Mouse (Mus musculus): ENCODE results near the gene Mrgprf. TPM values are rescaled to one million over a fixed set of nuclear protein-coding genes. Genes with fewer than 3 reads are reported as not detected.

Gene Mrgprf
- 1 to 10 TPM; 3.2 to 3.4 TPM for total RNA-seq (2021)
- long read RNA-seq, experiment 1, result 0 reads
- long read RNA-seq, experiment 2, result 0 reads

DNA sequence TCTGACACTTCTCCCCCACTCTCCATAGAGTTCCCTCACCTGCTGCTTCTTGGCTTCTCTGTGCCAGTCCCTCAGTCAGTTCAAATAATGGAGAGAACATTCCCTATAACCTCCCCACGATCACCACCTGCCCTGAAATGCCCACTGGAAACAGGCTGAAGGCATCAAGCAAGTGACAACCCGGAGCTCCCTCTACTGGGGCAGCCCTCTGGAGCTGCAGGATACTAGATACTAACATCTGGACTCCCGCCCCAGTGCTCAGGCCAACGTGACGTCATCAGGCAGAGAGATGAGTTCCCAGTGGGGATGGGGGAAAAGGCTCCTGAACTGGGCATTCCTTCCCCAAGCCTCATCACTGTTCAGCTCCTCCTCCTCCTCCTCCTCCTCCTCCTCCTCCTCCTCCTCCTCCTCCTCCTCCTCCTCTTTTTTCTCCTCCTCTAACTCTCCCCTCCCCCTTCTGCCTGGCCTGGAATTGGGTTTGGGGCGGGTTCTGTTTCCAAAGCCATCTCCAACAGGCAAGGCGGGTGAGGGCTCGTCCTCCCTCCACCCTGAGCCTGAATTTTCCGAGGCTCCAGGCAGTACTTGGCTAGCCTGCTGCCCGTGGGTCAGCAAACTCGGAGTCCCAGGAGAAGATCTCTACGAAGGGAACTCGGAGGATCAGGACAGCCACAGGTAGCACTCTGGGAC is at the start of gene Mrgprf:
Gene Mrgprf (plus strand): TSS at position 508 of the 687 bp plus-strand sequence.
- DNase-seq (ENCODE audit: low spot score in 2 of 2), result no peak

DNA sequence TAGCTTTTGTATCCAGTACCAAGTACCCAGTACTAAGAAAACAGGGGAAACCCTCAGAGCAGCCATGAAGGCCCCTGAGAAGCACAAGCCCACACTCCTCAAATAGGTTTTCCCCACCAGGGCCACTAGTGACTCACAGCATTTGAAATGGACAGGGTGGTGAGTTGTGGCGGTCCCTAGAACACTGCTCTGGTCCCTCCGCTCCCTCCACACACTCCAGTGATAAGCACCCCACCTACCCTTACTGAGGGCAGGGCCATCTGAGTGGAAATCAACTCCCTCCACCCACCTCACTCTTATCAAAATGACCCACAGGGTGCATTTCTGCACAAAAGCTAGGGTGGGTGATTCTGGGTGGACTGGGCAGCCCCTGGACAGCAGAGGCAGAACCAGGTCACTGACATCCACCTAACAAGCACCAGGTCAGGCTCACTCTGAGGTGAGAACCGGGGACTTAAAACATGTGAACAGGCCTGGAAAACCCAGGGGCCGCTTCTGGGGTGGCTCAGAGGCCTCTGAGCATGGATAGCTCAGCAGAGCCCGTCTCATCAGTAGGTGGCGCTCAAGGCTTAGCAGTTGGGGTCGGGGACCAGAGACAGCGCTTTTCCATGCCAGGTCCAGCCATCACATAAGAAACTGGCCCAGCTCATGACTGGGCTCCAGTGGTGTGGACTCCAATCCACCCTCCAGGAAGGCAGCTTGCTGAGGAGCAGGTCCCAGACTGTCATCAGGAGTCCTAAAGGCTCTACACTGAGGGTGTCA is 47.7 kb upstream of the Mrgprf start:
- peak; percentile 54 to 58 for DNase-seq (ENCODE audit: low spot score in 2 of 2)

DNA sequence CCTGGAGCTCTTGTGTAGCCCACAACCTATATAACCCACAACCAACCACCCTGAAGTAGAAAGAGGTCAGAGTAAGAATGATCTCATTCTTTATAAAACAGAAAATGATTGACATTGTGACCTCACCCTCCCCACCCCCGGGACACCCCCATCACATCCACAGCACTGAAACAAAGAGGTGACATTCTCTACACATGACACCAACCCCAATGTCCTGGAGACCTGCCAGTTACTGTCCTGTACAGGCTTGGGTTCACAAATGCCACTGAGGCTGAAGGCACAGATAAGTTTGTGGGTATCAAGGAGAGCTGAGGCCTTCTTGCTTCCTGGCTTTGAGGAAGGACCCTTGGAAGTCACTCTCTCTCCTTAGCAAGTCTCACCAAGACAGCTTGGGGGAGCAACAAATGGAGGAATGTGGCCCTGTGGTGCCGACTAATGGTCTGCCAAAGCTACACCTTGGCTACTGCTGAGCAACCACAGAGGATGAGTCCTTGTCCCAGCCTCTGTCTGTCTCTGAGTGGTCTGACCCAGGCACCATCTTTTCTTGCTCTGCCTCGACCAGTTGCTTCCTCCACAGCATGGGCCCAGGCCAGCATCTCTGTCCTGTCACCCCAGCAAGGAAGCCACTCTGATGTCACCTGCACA is 46.5 kb upstream of the Mrgprf start:
- DNase-seq (ENCODE audit: low spot score in 2 of 2), result no peak

DNA sequence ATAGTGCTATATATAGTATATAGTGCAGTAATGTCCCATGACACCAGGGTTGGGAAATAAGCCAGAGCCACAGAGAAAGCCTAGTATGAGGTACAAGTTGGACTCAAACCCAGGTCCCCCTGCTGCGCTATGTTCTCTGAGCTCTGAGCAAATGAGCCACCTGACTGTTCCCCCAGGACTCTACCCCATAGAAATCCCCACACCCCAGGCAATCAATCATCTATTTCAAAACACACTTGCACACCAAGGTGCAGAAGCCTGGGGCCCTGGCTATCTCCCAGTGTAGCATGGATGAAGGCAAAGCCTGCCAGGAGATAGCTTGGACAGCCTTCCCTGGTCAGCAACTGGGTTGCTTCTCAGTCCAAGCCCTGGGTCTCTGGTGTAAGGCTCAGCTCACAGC is 44.5 kb upstream of the Mrgprf start:
- DNase-seq (ENCODE audit: low spot score in 2 of 2), result no peak

DNA sequence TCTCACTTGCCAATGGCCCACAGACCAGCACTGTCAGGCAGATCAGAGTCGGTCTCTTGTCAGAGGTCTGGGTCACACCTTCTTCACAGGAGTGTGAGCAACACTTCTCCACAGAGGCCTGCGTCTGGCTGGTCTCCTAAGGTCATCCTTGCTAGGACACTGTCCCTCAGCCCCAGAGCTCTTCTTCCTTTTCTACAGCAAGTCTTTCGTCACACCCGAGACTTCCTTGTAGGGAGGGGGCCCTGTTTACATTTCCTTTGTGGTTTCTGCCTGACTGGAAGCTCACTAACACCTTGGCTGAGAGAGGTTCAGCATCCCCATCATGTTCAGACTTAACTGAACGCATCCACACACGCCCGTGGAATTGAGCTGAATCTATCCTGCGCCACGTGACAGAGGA is 36.4 kb upstream of the Mrgprf start:
- DNase-seq (ENCODE audit: low spot score in 2 of 2), result no peak

DNA sequence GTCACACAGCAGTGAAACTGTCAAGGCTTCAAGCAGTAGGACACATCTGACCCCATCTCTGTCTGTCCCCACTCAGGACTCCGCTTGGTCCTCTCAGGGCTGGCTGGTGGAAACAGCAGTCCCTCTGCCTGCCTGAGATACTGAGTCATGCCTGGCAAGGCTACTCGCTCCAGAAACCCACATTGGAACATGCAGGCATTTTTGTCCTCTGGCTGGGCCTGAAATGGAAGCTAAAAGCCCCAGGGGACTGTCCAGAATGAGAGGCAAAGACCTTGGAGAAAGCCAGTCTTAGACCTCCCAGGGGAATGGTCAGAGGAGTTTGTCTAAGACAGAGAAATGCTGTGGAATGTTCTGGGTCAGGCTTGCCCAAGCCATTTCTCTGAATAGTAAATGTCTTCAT is 34.6 kb upstream of the Mrgprf start:
- DNase-seq (ENCODE audit: low spot score in 2 of 2), result no peak

DNA sequence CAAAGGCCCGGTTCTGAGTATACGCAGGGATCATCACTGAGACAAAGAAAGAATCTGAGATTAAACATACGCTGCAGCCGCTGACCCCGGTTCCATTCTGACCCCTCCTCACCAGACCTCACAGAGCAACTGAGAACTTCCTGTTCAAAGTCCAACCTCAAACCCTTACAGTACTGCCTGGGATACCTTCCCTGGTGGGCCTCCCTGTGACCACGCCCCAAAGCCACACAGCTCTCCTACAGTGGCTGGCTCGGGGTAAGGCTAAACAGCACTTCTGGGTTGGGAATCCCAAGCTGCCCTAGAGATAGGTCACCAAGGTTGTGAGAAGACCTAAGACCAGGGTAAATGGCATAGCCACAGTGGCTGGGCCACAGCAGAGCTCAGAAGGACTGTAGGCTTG is 31.7 kb upstream of the Mrgprf start:
- no peak for DNase-seq (ENCODE audit: low spot score in 2 of 2)

DNA sequence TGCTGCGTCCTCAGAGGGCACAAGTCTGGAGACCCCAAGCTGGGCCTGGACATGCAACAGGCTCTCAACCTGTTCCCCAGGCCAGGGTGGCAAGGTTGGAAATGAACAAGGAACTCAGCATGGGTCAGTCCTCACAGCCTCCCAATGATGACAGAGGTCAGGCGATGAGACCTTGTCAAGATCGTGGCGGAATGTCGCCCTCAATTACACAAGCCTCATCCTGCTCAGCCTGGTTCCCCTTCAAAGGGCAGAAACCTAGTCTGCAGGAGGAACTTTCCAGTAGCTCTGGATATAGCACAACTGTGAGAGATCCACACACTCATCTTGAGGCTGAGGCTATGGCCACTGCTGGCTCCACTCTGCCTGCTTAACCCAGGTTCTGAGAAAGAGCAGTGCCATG is 29.7 kb upstream of the Mrgprf start:
- no peak for DNase-seq (ENCODE audit: low spot score in 2 of 2)

DNA sequence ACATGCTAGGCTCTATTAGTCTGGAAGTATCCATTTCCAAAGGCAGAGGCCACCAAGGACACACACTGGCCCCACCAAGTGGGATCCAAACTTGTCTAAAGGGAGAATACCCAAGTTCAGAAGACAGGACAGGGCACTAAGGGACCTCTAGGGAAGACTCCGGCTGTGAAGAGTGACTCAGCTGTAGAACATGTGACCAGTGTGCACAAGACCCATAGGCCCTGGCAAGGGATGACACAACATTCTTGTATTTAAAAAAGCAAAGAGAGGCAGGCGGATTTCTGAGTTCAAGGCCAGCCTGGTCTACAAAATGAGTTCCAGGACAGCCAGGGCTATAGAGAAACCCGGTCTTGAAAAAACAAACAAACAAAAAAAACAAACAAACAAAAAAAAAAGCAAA is 25.1 kb upstream of the Mrgprf start:
- DNase-seq (ENCODE audit: low spot score in 2 of 2), result no peak

DNA sequence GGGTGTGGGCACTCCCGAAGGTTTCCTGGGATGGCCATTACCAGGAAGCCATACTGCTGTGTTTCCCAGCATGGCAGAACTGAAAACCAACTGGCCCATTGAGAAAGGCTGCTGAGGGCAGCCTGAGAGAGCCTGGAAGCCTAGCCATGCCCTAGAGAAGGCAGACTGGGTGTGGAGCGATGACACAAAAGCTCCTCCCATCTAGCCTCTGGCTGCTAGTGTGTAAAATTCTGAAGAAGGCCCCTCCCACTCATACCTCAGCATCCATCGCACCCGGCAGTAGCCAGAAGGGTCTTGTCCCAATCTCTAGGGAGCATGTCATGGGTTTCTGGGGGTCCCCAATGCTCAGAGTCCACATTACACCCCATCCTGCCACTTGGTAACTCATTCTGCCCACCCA is 19.2 kb upstream of the Mrgprf start:
- no peak for DNase-seq (ENCODE audit: low spot score in 2 of 2)

DNA sequence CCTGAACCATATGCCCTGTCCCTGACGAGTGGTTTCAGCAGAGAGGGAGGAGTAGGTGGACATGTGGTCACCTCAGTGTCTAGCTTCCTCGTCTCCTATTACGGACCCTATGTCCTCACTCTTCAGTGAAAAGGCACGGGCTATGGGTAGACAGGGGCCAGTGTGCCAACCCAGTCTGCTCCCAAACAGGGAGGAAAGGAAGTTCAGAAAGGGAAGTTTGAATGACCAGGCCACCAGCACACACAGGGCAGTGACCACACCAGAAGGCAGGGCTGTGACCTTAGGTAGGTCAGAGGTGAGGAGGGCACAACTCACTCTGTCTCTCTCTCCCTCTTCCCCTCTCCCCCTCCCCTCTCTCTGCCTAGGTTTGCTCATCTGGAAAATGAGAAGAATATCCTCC is 17.6 kb upstream of the Mrgprf start:
- DNase-seq (ENCODE audit: low spot score in 2 of 2), result no peak

DNA sequence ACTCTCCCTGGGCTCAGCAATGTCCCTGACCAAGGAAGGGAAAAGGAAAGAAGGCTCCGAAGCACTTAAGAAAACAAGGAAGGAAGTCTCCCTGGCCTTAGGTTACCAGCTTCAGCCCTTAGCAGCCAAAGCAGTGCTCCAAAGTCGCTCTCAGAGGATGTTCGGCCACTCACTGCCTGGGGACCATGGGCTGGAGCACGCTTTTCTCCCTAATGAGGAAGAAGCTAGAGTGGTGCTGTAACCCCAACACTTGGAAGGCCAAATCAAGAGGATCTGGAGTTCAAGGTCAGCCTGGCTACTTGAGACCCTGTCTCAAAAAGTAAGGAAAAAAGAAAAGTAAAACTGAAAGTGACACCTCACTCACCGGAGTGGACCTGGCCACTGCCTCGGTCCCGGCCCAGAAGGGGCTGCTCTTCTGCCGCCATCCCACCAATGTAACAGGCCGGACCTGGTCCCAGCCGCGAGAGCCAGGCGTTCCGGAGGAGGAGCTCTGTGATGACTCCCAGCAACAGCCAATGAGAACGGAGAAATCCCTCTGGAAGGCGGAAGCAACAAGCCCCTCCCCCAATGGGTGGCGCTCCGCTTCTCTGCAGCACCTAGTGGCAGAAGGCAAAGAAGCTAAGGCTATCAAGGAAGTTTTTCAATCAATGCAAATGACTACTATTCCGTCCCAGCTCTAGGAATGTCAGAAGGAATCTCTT is 17.0 kb upstream of the Mrgprf start, which contains the start of gene Tpcn2:
Gene Tpcn2 (minus strand): TSS at position 525 of the 701 bp plus-strand sequence.
- DNase-seq (ENCODE audit: low spot score in 2 of 2), result peak; percentile 66 to 92

DNA sequence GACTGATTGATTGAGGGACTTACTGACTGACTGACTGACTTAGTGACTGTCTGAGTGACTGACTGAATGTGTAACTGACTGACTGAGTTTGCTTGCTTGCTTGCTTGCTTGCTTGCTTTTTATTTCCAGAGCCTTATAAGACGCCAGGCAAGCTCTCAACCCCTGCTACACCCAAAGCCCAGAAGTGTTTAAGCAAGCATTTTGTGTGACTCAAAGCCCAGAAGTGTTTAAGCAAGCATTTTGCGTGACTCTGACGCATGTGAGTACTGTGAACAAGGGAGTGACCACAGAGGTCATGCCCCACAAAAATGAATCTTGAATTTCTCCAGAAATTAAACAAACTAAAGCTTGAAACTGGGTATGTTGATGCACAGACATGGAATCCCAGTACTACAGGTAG is 16.3 kb upstream of the Mrgprf start:
- DNase-seq (ENCODE audit: low spot score in 2 of 2), result no peak

DNA sequence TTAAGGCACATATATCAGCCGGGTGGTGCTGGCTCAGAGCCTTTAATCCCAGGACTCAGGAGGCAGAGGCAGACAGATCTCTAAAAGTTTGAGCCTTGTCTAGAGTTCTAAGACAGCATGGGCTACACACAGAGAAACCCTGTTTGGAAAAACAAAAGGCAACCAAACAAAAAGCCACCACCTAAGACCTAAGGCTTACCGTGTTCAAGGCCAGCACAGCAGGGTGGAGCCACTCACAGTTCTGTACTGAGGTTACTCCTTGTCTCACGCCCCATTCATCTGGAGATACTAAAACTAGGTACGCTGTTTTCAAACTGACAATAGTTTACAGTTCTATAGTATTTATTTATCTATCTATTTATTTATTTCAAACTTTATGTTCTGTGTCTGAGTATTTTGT is 15.2 kb upstream of the Mrgprf start:
- DNase-seq (ENCODE audit: low spot score in 2 of 2), result no peak

DNA sequence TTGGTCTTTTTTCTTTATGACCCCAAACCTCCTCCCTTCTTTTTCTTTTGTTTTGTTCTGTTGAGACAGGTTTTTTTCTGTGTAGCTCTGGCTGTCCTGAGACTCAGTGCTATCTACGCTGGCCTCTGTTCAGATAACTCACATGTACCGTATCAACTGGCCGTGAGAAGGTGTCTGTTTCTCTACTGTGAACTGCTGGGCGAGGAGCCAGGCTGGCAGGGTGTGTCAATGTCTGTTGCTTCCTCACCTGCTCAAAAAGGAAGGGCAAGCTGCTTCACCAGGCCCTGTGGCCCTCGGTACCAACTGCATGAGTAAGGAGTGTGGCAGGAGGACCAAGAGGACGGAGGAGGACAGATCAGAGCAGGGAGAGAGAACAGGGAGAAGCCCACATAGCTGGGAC is 13.2 kb upstream of the Mrgprf start:
- DNase-seq (ENCODE audit: low spot score in 2 of 2), result no peak

DNA sequence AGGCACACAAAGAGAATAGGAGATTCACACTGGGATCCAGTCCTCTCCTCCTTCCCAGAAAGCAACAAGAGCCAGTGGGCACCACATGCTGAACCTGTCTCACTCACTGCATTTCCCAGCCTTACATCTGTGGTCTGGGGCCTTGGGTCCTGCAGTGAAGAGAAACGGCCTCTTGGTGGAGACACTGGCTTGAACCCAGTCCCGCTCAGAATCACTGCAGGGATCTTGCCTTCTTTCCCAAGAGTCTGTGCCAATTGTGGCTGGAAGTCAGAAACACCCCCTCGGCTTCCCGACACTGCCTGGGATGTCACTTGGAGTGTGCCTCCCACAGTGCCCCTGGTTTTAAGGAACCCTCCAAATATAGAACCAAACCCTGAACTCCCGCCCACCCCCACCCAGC is 11.3 kb upstream of the Mrgprf start:
- DNase-seq (ENCODE audit: low spot score in 2 of 2), result no peak

DNA sequence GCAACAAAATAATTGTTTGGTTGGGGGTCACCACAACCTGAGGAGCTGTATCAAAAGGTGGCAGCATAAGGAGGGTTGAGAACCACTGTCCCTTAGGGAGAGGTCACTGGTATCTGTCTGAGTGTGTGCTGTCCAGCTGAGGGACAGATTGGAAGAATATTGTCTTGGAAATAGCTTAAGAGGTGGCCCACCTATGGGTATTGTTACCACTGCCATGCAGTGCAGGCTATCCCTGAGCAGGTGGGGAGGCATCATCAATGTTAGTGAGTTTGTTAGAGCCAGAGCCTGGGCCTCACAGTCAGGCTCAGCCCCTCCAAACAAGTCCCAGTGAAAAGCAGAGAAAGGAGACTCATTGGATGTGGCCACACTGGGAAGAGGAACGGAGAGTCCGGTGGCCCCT is 8.8 kb upstream of the Mrgprf start:
- no peak for DNase-seq (ENCODE audit: low spot score in 2 of 2)

DNA sequence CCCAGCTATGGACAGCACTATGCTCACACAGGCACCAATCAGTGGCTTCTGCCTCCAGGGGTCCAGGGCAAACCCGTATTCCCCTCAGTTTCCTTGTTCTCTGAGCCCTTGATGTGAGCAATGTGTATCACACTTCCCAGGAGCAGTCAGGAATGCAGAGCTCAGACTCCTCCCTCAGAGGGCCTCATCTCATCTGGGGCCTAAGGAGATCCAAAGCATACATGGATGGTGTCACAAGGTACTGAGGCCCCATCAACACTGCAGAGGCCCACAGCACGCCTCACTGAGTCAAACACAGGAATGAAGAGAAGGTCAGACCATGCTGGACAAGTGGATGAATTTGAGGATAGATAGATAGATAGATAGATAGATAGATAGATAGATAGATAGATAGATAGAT is 7.9 kb upstream of the Mrgprf start:
- no peak for DNase-seq (ENCODE audit: low spot score in 2 of 2)

DNA sequence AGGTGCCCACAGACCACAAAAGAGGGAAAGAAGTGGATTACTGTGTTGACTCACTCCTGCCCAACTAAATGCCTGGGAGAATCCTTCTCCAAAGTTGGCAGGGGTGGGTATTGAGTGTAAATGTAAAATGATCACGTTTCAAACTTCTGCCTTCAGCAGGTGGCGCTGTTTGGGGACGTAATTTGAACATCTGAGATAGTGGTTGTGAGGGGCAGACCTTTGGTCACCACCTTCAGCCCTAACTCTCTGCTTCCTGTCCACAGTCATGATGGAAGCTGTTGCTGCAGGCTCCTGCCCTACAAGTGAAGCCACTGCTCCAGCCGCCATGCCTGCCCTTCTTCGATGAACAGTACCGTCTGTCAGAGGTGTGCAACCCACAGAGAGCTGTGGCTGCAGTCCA is 6.8 kb upstream of the Mrgprf start:
- DNase-seq (ENCODE audit: low spot score in 2 of 2), result no peak

DNA sequence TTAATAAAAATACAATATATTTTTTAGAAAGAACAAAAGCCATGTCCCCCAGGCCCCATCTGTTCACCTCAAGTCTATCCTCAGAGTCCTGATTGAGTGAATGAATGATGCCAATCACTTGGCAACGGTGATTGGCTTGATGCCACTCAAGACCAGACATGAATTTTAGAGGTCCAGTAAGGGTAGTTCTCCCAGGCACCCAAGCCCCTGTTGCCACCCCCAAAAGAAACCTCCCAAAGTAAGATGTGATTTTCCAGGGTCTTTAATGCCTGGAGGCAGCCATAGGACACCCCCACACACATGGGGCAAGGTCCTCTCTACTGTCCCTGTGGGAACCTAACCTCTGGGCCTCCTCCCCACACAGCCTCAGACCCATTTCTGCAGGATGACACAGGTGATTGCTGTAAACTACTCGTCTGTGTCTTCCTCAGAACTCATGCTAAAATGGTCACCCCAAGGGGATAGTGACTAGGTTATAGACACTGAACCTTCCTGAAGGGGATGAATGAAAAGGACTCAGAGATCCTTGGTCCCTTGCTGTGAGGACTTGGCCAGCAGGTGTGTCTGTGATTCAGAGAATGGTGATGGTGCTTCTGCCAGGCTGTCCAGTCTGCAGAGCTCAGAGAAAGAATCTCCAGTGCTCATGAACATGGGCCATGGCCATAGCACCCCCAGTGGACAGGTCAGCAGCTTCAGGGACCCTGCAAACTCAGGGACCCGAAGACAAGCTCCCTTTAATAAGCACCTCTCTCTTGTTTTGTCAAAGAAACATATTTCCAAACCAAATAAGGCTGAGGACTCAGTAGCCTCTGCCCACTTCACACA is 1.8 kb upstream of the Mrgprf start:
- DNase-seq (ENCODE audit: low spot score in 2 of 2), result no peak

Measured in adrenal gland, postnatal 4 days (tissue).